Mouse (Mus musculus): Measurements from ENCODE around the gene Spopl.

DNA sequence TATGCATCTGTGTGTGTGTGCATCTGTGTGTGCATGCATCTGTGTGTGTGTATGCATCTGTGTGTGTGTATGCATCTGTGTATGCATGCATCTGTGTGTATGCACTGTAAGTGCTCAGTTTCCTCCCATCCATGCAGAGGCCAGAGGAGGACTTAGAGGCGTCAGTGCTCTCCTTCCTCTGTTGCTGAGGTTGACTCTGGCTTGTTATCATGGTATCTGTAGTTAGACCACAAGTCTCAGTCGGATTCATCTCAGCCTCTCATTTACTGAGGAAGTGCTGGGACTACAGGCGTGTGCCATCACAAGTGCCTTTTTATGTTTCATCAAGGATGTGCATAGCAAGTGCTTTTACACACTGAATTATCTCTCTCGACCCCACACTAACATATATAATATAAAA is 31.9 kb downstream of the Spopl start:
- TF ChIP-seq GATA1 (IDR thresholded peaks at IDR 0.05; ENCODE audit: low read length) (no peak), TAL1 (IDR thresholded peaks at IDR 0.05; ENCODE audit: low read length) (no peak)

Measured in erythroblast, embryonic 14.5 days (primary cell).